Mouse (Mus musculus) left cerebral cortex, postnatal 14 days (tissue): ENCODE measurements around the gene Lats2. TPM values are rescaled to one million over a fixed set of nuclear protein-coding genes. Genes with fewer than 3 reads are reported as not detected.
"Not testable (repeated sequence)": the region's sequence is repeated elsewhere in the genome, so short reads cannot be mapped to it uniquely, and the experiment has no call there.

ENCODE experiments used
- DNase-seq, 2 experiments: peaks; one replicate each; pipeline ENCODE4 v3.0.0; 2021 to 2022; ENCODE audit warnings: low spot score in 2 of 2, mixed read lengths in 1 of 2
- intact Hi-C: fragments of 180-260 bp; cut with DNase I; formaldehyde crosslinking; loops from one replicate; pipeline ENCODE4 v1.15.1; 2025
- microRNA-seq, 2 experiments: library from miRNA; unstranded; fragments of <30 nt; microRNA quantifications; one replicate each; pipeline ENCODE4 v1.2.0; 2022
- total RNA-seq, 2 experiments: library from RNA; stranded (reverse); gene quantifications; 2 replicates each; pipeline ENCODE4 v1.2.3; 2021

Gene Lats2
- total RNA-seq, 2 experiments from 2014 or later = 11.3 to 13.5 TPM

GRCm38 (mm10) chr14:57664822-57665627 is 93.2 kb downstream of the Lats2 start, which contains the start of gene Xpo4:
Xpo4 (minus strand) TSS chr14:57665430.
- DNase-seq = peak; percentile 73 to 84
- intact Hi-C loops = no loop called here

- intact Hi-C loops = no loop called here
- peak in 1 of 2 experiments; percentile 8 for DNase-seq
Measured at GRCm38 (mm10) chr14:57664311-57664821, 93.8 kb downstream of the Lats2 start.

- intact Hi-C loops = no loop called here
- no peak for DNase-seq
Measured at GRCm38 (mm10) chr14:57663630-57664029, 94.6 kb downstream of the Lats2 start.

GRCm38 (mm10) chr14:57658301-57658700 is 99.9 kb downstream of the Lats2 start:
- intact Hi-C loops = no loop called here
- DNase-seq = no peak

- intact Hi-C loops = no loop called here
- no peak for DNase-seq
Measured at GRCm38 (mm10) chr14:57657500-57657899, 100.7 kb downstream of the Lats2 start.

GRCm38 (mm10) chr14:57656519-57656918 is 101.7 kb downstream of the Lats2 start:
- DNase-seq, intact Hi-C loops: not testable (repeated sequence)

- no peak for DNase-seq
- intact Hi-C loops = no loop called here
Measured at GRCm38 (mm10) chr14:57649501-57649900, 108.7 kb downstream of the Lats2 start.

- intact Hi-C loops = no loop called here
- no peak for DNase-seq
Measured at GRCm38 (mm10) chr14:57646155-57646554, 112.0 kb downstream of the Lats2 start.

Small RNA genes lying within 50 kb of the gene (microRNA-seq; reads per million reads assigned to microRNA genes)
- 1.3 to 3.2 reads per million in 2 experiments for gene Mir3077

Other genes starting within 250 kb of the Lats2 start
- 10 to 100 TPM; 13.3 to 14.0 TPM for gene Il17d, start 233.6 kb downstream of the Lats2 start, total RNA-seq
- 10 to 100 TPM; 37.7 to 41.2 TPM for gene Eef1akmt1, start 186.8 kb downstream of the Lats2 start, total RNA-seq
- 10 to 100 TPM; 12.8 to 13.0 TPM for gene Xpo4, start 93.0 kb downstream of the Lats2 start, total RNA-seq
- gene Gm49361, start 12.3 kb downstream of the Lats2 start, total RNA-seq = under 1 TPM in 1 of 2 experiments, not detected in 1; 0.64 TPM
- 10 to 100 TPM; 46.2 to 59.6 TPM for gene Sap18, start 39.8 kb upstream of the Lats2 start, total RNA-seq
- gene Ska3, start 67.8 kb upstream of the Lats2 start, total RNA-seq = 1 to 10 TPM in 1 of 2 experiments, under 1 TPM in 1; 0.97 to 2.2 TPM
- gene Mrpl57, start 67.8 kb upstream of the Lats2 start, total RNA-seq = 10 to 100 TPM; 65.6 to 87.1 TPM
- 10 to 100 TPM; 26.1 to 30.4 TPM for gene Zdhhc20, start 131.9 kb upstream of the Lats2 start, total RNA-seq
- 10 to 100 TPM; 23.2 to 24.0 TPM for gene Micu2, start 240.9 kb upstream of the Lats2 start, total RNA-seq